Mouse (Mus musculus) cerebellum, adult 2 months (tissue): ENCODE results near the gene F2r.

Source experiments
- CTCF ChIP-seq: fragments of 200-500 bp; IDR thresholded peaks from 2 replicates; pipeline ENCODE4 v1.5.1; 2011; ENCODE audit warnings: low read depth, mild to moderate bottlenecking, control low read depth, low read length, moderate library complexity, borderline replicate concordance; ENCODE audit not compliant: insufficient read depth
- POLR2A ChIP-seq: fragments of 200-500 bp; IDR thresholded peaks from 2 replicates; pipeline ENCODE4 v1.6.1; 2011; ENCODE audit warnings: low read length, control low read depth, borderline replicate concordance; ENCODE audit not compliant: insufficient read depth

GRCm38 (mm10) chr13:95587628-95588027, 30.7 kb downstream of the F2r start:
- TF ChIP-seq CTCF (no peak), POLR2A (no peak)
